Mouse (Mus musculus) liver, embryonic 14.5 days (tissue): ENCODE data around the gene Itga3. TPM values are rescaled to one million over a fixed set of nuclear protein-coding genes. Genes with fewer than 3 reads are reported as not detected.
A peak's percentile ranks its signal among the peaks of the same experiment; 100 is the strongest.
"Not testable (repeated sequence)": the region's sequence is repeated elsewhere in the genome, so short reads cannot be mapped to it uniquely, and the experiment has no call there.

Experiments used
- ATAC-seq: fragments of 200-750 bp; cut with Nextera tagmentation; 2 replicates; pipeline ENCODE4 v1.8.0; 2017; ENCODE audit warnings: moderate number of reproducible peaks, mild to moderate bottlenecking, moderate library complexity; ENCODE audit not compliant: insufficient read depth
- DNase-seq, 3 experiments: peaks; one replicate each; pipeline ENCODE4 v3.0.0-alpha.2; 2012 to 2013; ENCODE audit warnings: low read depth in 3 of 3, low spot score in 3 of 3
- H3K27ac ChIP-seq: fragments of 300-500 bp; sonication (generic); 2 replicates; pipeline ENCODE4 v1.5.1; 2014; ENCODE audit warnings: moderate library complexity, mild to moderate bottlenecking, control low read depth, inconsistent platforms
- H3K27me3 ChIP-seq: fragments of 300-500 bp; sonication (generic); 2 replicates; pipeline ENCODE4 v1.6.1; 2014; ENCODE audit warnings: mild to moderate bottlenecking, low read length, moderate library complexity; ENCODE audit not compliant: control insufficient read depth, insufficient read depth
- H3K36me3 ChIP-seq: fragments of 300-500 bp; sonication (generic); replicated peaks from 2 replicates; pipeline ENCODE4 v1.6.1; 2014; ENCODE audit warnings: low read depth; ENCODE audit not compliant: control insufficient read depth, insufficient read depth
- H3K4me1 ChIP-seq, 2 experiments: fragments of 200-500 bp in 1 of 2; fragments of 300-500 bp in 1 of 2; sonication (generic) in 1 of 2; replicated peaks; 2 replicates each; pipeline ENCODE4 v1.6.1; 2012 to 2014; ENCODE audit warnings: antibody characterized with exemption in 1 of 2, inconsistent platforms in 1 of 2, low read length in 1 of 2; ENCODE audit not compliant: control insufficient read depth in 2 of 2, insufficient read depth in 2 of 2
- H3K4me2 ChIP-seq: fragments of 300-500 bp; sonication (generic); 2 replicates; pipeline ENCODE4 v1.6.1; 2014; ENCODE audit warnings: low read depth, mild to moderate bottlenecking, control low read depth, moderate library complexity
- H3K4me3 ChIP-seq, 2 experiments: fragments of 200-500 bp in 1 of 2; fragments of 300-500 bp in 1 of 2; sonication (generic) in 1 of 2; 2 replicates each; pipeline ENCODE4 v1.5.1; 2012 to 2014; ENCODE audit warnings: low read depth in 2 of 2, low read length in 2 of 2, mild to moderate bottlenecking in 2 of 2, control low read depth in 1 of 2, inconsistent platforms in 1 of 2, moderate library complexity in 1 of 2; ENCODE audit not compliant: insufficient read depth in 1 of 2
- H3K9ac ChIP-seq: fragments of 300-500 bp; sonication (generic); replicated peaks from 2 replicates; pipeline ENCODE4 v1.6.1; 2014; ENCODE audit warnings: mild to moderate bottlenecking, control low read depth, moderate library complexity
- H3K9me3 ChIP-seq: fragments of 300-500 bp; sonication (generic); 2 replicates; pipeline ENCODE4 v1.6.1; 2016; ENCODE audit warnings: low read length, mixed read lengths; ENCODE audit not compliant: control insufficient read depth
- CTCF ChIP-seq: IDR thresholded peaks from 2 replicates; pipeline ENCODE4 v1.5.1; 2016; ENCODE audit warnings: antibody characterized with exemption, low read depth, control low read depth
- EP300 ChIP-seq: IDR thresholded peaks from 2 replicates; pipeline ENCODE4 v1.6.1; 2016; ENCODE audit warnings: antibody characterized with exemption, low read depth
- WGBS: fragments of 180-500 bp; shearing (Covaris S2); extraction: QIAGEN DNeasy Blood & Tissue Kit; methylation state at CpG from one replicate; pipeline ENCODE4 v1.1.7; 2014; ENCODE audit not compliant: insufficient replicate concordance; 5-methylcytosine and 5-hydroxymethylcytosine counted together
- polyA plus RNA-seq, 2 experiments: library from polyadenylated mRNA; depleted of rRNA in 1 of 2; stranded (reverse) in 1 of 2; unstranded in 1 of 2; fragments of >200 nt; fragmentation: Nextera tagmentation in 1 of 2; extraction: Ambion mirVana in 1 of 2; gene quantifications; 2 replicates each; pipeline versions ENCODE4 v1.2.1 to v1.2.3; 2012 to 2014

Itga3 gene
- polyA plus RNA-seq, 2 experiments: 1.5 to 1.7 TPM

DNA sequence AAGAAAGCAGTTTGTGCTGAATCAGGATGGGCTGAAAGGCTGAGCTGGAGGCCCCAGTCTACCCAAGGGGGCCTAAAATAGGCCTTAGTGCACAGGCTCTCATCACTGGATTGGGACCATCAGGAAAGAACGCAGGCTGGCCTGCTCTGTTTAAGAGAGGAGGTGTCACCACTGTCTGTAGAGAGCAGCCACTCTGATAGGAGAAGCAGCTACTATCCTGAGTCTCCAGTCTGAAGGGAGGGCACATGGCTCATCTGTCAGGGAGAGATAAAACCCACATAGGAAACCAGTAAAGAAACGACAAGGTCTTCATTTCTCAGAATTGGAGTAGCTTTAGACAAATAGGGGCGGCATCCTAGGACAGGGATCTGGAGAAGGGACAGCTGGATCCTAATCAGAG is 64.5 kb downstream of the Itga3 start:
- H3K27ac ChIP-seq: peak overlapping the region; percentile 99
- peak overlapping the region; percentile 95 to 96 for H3K4me3 ChIP-seq
- TF ChIP-seq CTCF (no peak), EP300 (peak; percentile 98)
- peaks cover 3% of the 10 kb centered on the region; the same call in 1 of the 2 replicates for H3K27me3 ChIP-seq
- H3K9ac ChIP-seq: peak overlapping the region; percentile 100
- peaks cover 35% of the 10 kb centered on the region for H3K36me3 ChIP-seq
- H3K4me2 ChIP-seq: peak overlapping the region; percentile 97
- ATAC-seq (peak; percentile 96), DNase-seq (peak; percentile 94 to 98 (median 97))
- H3K9me3 ChIP-seq: no peaks in the 10 kb centered on the region
- WGBS: 3% methylated on average over 3 of the region's 3 CpGs
- peaks cover 48 to 64% of the 10 kb centered on the region in 2 experiments for H3K4me1 ChIP-seq

DNA sequence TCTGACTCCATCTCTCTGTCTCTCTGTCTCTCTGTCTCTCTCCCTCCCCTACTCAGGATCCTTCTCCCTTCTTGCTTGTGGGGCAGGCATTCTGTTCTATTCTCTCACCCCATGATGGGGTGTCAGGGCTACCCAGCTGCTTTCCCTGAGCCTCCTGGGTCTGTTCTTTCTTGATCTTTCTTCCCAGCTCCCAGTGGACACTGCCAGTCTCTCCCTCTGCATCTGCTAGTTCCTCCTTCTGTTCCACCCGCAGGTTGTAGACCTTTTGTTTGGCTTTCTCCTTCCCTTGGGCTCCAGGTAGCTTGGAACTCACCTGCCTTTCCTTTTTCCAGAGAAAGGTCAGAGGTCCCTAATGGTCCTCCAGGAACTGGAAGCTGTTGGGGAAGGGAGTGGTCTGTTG is 65.2 kb downstream of the Itga3 start:
- peak overlapping the region; percentile 97 for H3K4me2 ChIP-seq
- ATAC-seq (no peak), DNase-seq (no peak)
- peak overlapping the region; percentile 100 for H3K9ac ChIP-seq
- peak overlapping the region; percentile 99 for H3K27ac ChIP-seq
- H3K36me3 ChIP-seq: peaks cover 29% of the 10 kb centered on the region
- H3K27me3 ChIP-seq: peaks cover 3% of the 10 kb centered on the region; the same call in 1 of the 2 replicates
- no peaks in the 10 kb centered on the region for H3K9me3 ChIP-seq
- H3K4me1 ChIP-seq: peaks cover 52 to 69% of the 10 kb centered on the region in 2 experiments
- no peak for TF ChIP-seq EP300
- TF ChIP-seq CTCF: no peak
- peak overlapping the region; percentile 95 to 96 for H3K4me3 ChIP-seq
- 0% methylated on average over 1 of the region's 1 CpGs for WGBS

DNA sequence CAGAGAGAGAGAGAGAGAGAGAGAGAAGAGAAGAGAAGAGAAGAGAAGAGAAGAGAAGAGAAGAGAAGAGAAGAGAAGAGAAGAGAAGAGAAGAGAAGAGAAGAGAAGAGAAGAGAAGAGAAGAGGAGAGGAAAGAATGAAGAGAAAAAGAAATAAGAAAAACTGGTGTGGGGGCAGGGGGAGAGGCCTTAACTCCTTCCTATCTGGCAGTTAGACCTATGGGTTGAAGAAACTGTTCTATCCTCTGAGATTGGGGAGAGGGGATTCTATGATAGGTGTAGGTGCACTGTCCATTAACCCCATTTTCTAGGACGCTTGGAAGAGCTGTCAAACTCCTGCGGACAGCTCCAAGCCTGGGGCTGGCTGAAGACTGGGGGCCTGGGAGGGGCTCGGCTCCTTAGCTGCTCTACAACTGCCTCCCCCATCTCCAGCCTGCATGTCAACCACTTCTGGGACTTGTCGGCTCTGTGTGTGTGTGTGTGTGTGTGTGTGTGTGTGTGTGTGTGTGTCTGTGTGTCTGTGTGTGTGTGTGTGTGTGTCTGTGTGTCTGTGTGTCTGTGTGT is 65.7 kb downstream of the Itga3 start:
- H3K4me1 ChIP-seq: peaks cover 56 to 70% of the 10 kb centered on the region in 2 experiments

DNA sequence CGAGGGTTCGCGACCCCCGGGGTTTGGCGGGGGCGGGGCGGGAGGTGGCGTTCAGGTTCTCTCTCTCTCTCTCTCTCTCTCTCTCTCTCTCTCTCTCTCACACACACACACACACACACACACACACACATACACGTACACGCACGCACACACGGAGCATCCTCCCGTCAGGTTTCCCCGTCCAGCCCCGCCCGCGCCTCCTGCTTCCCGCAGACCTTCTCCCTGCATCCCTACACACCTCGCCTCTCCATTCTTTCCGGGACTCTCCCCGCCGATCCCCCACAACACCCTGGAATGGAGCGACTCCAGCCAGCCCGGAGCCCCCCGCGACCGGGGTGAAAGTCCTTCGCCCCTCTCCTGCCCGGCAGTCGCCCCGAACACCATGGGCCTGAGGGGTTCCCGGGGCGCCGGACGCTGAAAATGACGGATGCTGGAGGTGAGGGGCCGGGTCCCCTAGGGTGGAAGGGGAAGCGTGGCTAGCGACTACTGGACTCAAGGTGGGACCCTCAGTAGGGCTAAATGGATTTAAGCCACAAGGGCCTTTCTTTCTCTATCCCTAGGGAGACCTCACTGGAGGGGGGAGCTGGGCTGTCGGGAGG is 66.4 kb downstream of the Itga3 start:
- ATAC-seq: no peak
- peaks cover 50 to 64% of the 10 kb centered on the region in 2 experiments for H3K4me1 ChIP-seq
- TF ChIP-seq EP300: no peak
- TF ChIP-seq CTCF: no peak
- peak overlapping the region; percentile 95 to 99 for H3K4me3 ChIP-seq
- peak overlapping the region; percentile 97 for H3K4me2 ChIP-seq
- H3K9ac ChIP-seq: peak overlapping the region; percentile 100
- no peak for DNase-seq
- H3K9me3 ChIP-seq: no peaks in the 10 kb centered on the region
- peaks cover 3% of the 10 kb centered on the region; the same call in 1 of the 2 replicates for H3K27me3 ChIP-seq
- H3K36me3 ChIP-seq: peaks cover 20% of the 10 kb centered on the region
- WGBS: 1% methylated on average over 40 of the region's 40 CpGs
- H3K27ac ChIP-seq: peak overlapping the region; percentile 99

More for the DNA sequence above, 65.7 kb downstream of the Itga3 start:
- peak overlapping the region; percentile 97 for H3K4me2 ChIP-seq
- DNase-seq, ATAC-seq, H3K9me3 ChIP-seq, H3K27me3 ChIP-seq: not testable (repeated sequence)
- WGBS: 4% methylated on average over 4 of the region's 4 CpGs
- H3K4me3 ChIP-seq: peak overlapping the region; percentile 95 to 99
- peak overlapping the region; percentile 100 for H3K9ac ChIP-seq
- peak overlapping the region; percentile 99 for H3K27ac ChIP-seq
- H3K36me3 ChIP-seq: peaks cover 24% of the 10 kb centered on the region

DNA sequence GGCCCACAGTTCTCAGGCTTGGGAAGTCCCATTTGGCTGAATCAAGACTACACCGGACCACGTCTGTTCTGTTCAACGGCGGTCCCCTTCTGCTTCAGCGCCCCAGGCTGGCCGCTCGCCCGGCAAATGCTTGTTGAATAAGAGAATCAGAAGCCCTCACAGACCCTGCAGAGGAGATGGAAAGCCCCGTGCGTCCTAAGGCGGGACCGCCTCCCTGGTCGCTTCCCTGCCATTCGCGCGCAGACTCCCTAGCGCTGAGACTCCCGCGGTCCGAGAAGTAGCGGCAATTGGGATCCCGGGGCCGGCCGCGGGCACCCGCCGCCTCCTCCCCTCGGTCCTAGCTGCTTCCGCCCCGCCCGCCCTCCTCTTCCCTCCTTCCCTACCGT is 67.0 kb downstream of the Itga3 start, which contains the start of gene Samd14:
Samd14 (plus strand) TSS at position 251 of the 386 bp plus-strand sequence.
- Histone ChIP-seq H3K4me3 (peak within 1 kb of the TSS; percentile 95 to 99), H3K27ac (peak within 1 kb of the TSS; percentile 99), H3K27me3 (peaks cover 3% of the 10 kb centered on the region; the same call in 1 of the 2 replicates), H3K4me1 (peaks cover 47 to 59% of the 10 kb centered on the region in 2 experiments), H3K9me3 (no peaks in the 10 kb centered on the region), H3K4me2 (peak within 1 kb of the TSS; percentile 97), H3K9ac (peak within 1 kb of the TSS; percentile 100), H3K36me3 (peaks cover 16% of the 10 kb centered on the region)
- DNase-seq (no peak), ATAC-seq (peak; percentile 27)
- WGBS: under 1% methylated on average over 31 of the region's 32 CpGs
- TF ChIP-seq CTCF: no peak
- TF ChIP-seq EP300: no peak
